Mouse (Mus musculus): Measurements from ENCODE around the gene Atcay.
"Not testable (repeated sequence)": the region's sequence is repeated elsewhere in the genome, so short reads cannot be mapped to it uniquely, and the experiment has no call there.

Gene Atcay

DNA sequence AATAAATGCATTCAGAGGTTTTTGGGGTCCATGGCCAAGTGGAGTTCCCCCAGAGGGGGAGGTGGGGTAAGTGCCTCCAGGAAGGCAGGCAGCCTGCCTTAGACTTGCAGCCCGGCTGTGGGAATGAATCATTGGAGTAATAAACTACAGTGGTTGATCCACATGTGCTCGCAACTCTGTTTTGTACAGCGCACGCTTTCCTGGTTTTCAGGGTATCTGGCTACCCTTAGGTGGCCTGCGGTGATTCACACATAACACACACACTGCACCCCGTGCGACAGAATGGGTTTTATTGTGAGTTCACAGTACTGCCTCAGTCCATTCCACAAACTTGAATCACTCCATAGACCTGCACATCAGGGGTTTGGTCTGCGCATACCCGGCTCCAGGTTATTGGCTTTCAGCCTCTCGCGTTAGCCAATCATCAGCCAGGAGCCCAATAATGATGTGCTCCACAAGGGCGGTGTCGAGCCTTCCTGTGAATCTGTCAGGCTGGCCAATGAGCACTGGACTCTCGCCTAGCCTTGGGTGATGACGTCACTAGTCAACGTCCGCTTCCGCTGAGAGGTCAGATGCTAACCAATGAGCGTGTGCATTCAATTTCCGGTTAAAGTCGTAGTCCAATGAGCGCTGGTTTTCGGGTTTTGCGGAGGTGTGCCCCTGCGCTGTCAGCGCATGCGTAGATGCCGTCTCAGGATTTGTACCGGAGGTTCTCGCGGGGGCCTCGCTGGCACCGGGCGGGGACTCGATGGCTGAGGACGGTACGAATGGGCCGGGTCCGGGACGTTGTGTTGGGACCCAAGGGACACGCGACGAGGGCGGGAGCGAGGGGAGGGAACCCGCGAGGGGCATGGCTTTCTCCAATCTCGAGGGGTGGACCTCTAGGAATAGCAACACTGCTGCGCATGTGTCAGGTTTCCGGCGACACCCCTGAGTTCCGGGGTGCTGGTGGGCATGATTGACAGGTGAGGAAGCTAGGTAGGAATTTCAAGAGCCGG, 48.0 kb downstream of the Atcay start, which contains the start of gene Dapk3:
Gene Dapk3, plus strand, starts transcription at position 670 of the 998 bp plus-strand sequence.
- intact Hi-C loops (cut with DNase I), result no loop called here

DNA sequence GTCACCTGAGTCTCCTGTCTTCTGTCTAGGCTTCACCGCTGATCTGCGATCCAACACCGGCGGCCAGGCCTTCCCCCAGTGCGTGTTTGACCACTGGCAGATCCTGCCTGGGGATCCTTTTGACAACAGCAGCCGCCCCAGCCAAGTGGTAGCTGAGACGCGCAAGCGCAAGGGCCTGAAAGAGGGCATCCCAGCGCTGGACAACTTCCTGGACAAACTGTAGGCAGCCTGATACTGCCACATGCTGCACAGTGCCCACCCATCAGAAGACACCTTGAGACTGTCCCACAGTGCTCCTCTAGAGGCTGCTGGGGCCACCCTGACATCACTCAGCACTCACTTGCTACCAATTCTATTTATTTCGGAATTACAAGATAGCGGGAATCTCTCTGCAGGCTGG, 48.8 kb downstream of the Atcay start:
- intact Hi-C loops (cut with DNase I), result not testable (repeated sequence)

DNA sequence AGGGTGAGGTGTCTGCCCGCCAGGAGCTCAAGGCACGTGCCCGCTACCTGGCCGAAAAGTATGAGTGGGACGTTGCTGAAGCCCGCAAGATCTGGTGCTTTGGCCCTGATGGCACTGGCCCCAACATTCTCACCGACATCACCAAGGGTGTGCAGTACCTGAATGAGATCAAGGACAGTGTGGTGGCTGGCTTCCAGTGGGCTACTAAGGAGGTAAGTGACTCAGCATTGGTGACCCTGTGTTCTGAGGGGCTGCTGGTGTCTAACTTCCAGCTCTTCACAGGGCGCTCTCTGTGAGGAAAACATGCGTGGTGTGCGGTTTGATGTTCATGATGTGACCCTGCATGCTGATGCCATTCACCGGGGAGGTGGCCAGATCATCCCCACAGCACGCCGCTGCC, 49.7 kb downstream of the Atcay start:
- intact Hi-C loops (cut with DNase I), result no loop called here

DNA sequence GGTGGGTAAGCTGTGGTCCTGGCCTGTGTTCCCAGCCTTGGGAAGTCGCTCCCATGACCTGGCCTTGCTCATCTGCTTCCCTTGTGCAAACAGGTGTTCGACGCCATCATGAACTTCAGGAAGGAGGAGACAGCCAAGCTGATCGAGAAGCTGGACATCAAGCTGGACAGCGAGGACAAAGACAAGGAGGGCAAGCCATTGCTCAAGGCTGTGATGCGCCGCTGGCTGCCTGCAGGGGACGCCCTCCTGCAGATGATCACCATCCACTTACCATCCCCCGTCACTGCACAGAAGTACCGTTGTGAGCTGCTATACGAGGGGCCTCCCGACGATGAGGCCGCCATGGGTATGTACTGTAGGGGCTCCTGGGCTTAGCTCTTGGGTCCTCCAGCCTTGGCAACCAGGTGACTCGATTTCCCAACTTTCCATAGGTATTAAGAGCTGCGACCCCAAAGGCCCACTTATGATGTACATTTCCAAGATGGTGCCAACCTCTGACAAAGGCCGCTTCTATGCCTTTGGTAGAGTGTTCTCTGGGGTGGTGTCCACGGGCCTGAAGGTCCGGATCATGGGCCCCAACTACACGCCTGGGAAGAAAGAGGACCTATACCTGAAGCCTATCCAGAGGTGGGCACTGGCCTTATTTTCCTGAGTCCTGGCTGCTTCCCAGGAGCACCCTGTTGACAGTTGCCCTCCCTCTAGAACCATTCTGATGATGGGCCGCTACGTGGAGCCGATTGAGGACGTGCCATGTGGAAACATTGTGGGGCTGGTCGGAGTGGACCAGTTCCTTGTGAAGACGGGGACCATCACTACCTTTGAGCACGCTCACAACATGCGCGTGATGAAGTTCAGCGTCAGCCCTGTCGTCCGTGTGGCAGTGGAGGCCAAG, 50.9 kb downstream of the Atcay start:
- intact Hi-C loops (cut with DNase I), result loop anchor here (5.0 kb wide), 1 partner anchor 42 kb away; the partner anchor contains the start of gene Zbtb7a

DNA sequence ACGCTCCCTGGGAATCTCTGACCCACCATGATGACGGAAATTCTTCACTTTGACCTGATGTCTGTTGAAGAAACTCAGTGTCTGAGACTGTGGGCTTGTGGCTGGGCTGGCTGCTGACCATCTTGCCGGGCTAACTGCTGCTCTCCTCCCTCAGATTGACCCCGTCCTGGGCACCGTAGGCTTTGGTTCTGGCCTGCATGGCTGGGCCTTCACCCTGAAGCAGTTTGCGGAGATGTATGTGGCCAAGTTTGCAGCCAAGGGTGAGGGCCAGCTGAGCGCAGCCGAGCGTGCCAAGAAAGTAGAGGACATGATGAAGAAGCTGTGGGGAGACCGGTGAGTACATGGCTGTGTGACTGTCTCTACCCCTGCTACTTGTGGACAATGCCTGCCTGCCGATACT, 51.7 kb downstream of the Atcay start:
- intact Hi-C loops (cut with DNase I), result loop anchor here (5.0 kb wide), 1 partner anchor 42 kb away; the partner anchor contains the start of gene Zbtb7a

DNA sequence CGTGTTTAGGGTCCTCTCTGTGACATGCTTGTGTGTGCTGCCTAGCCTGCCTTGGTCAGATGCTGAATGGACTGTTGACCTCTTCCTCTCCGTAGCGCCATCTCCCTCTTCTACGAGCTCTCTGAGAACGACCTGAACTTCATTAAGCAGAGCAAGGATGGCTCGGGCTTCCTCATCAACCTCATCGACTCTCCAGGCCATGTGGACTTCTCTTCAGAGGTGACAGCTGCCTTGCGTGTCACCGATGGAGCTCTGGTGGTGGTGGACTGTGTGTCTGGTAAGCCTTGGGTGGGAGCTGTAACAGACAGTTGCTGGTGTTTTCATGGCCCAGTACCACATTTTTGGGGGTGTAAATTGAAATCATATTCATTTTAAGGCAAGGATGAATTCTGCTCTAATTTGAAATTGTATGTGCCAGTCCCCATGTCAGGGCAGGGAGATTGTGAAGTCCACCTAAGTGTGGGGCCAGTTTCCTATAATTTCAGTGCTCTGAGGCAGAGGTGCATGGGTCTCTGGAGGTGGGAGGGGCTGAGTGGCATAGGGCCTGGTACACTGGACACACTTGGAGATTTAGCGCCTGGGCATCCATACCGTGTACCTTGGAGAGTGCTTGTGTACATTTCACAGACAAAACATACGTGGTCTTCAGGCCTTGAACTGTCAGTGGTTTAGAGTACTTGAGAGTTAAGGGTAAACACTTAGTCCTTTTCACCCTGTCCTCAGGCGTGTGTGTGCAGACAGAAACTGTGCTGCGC, 52.5 kb downstream of the Atcay start:
- intact Hi-C loops (cut with DNase I), result loop anchor here (5.0 kb wide), 1 partner anchor 41 kb away; the partner anchor contains the start of gene Zbtb7a

DNA sequence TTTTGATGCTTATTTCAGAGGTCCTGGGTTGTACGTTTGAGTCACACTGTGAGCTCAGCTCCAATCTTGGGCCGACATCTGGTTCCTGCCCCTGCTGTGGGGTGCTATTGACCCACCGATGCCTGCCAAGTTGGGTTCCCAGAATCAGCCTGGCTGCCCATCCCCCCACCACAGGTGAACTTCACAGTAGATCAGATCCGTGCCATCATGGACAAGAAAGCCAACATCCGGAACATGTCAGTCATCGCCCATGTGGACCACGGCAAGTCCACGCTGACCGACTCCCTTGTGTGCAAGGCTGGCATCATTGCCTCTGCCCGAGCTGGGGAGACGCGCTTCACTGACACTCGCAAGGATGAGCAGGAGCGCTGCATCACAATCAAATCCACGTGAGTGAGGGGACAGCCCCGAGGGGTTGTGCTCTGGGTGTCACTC, 53.1 kb downstream of the Atcay start:
- intact Hi-C loops (cut with DNase I), result loop anchor here (5.0 kb wide), 1 partner anchor 40 kb away; the partner anchor contains the start of gene Zbtb7a

DNA sequence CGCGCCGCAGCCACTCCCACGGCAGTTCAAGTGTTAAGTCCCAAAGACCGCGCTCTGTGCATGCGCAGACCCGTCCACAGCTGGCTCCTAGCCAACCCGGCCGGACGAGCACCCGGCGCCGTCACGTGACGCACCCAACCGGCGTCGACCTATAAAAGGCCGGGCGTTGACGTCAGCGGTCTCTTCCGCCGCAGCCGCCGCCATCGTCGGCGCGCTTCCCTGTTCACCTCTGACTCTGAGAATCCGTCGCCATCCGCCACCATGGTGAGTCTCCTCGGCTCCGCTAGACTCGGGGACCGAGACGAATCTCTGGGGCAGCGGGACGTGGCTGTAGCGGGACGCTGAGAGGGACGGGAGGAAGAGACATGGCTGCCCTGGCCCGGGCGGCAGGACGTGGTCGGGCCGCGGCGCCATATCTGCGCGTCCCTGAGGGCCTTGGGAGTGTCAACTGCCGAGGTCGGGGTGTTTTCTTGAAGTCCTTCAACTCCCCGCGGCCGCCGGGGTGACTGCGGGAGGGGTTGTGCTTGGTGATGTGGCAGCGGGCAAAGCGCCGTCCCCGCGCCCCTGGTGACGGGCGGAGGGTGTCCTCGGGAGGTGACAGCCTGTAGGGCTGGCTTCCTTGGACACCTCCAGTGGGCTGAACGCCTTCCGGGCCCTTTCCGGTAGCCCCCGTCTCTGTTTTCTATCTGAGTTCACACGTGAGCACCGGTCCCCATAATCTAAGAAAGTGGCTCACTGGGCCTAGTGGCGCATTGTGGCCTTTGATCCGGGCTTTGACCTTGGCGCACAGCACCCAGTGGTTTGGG, 54.0 kb downstream of the Atcay start, which contains the start of gene Eef2:
Gene Eef2, plus strand, starts transcription at position 166 of the 806 bp plus-strand sequence.
- intact Hi-C loops (cut with DNase I), result loop anchor here (5.0 kb wide), 1 partner anchor 39 kb away; the partner anchor contains the start of gene Zbtb7a

DNA sequence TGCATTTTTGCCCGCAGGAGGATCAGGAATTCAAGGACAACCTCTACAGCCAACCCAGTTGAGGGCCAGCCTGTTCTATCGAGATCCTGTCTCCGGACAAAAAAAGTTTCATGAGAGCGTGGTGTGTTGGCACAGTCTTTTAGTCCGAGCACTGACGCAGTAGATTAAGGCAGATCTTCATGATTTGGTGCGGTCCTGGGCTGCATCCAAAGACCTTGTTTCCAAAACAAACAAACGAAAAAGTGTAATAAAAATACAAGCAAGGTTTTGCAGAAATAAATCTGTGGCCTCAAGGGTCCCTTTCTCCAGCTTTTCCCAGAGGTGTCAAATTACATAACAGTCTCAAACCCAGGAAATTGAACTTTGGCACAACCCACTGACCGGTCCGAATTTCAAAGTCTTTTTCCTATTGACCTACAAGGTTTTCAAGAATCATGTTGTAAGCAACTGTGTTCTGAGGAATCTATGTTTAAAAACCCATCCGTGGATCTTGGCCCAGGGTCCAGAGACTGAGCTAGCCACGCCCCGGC, 54.6 kb downstream of the Atcay start:
- intact Hi-C loops (cut with DNase I), result loop anchor here (5.0 kb wide), 1 partner anchor 39 kb away; the partner anchor contains the start of gene Zbtb7a

DNA sequence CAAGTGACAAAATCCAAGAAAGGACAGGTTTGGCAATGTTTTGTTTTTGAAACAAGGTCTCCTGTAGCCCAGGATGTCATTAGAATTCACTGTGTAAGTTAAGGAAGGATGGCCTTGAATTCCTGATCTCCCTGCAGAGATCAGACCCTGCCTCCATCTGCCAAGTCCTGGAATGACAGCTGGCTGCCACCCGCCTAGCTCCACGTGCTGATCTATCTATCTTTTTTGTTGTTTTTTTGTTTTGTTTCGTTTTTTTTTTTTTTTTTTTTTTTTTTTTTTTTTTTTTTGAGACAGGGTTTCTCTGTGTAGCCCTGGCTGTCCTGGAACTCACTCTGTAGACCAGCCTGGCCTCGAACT, 55.3 kb downstream of the Atcay start:
- intact Hi-C loops (cut with DNase I), result loop anchor here (5.0 kb wide), 1 partner anchor 38 kb away; the partner anchor contains the start of gene Zbtb7a

DNA sequence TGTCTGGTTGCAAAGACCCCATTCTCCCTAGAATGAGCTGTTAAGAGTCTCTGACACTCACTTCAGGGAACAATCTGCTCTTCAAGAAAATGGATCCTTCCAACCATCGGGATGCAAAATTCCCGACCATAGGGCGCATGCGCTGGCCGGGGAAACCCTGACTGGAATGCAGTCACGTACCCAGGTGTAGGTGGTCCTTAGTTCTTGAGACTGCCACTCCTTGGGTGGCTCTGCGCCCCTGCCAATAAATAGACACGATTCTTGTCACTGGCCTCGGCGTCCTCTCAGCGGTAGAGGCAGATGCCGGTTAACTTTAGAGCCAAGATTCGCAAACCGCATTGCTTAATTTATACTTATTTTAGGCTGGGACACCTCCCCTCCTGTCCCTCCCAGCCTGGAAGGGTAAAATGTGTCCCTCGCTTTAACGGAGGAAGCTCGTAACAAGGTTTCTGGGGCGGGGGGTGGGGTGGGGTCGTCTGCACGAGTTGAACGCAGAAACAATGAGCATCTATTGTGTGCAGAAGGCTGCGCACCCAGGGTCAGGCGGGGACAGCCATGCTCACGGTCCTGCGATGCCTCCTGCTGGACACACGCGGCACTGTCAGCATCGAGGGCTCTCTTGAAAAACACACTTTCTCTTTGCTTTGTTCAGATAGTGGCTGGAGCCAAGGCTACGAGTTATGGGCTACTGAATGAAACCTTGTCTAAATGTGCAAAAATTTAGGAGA, 55.9 kb downstream of the Atcay start:
- intact Hi-C loops (cut with DNase I), result loop anchor here (5.0 kb wide), 1 partner anchor 37 kb away; the partner anchor contains the start of gene Zbtb7a

DNA sequence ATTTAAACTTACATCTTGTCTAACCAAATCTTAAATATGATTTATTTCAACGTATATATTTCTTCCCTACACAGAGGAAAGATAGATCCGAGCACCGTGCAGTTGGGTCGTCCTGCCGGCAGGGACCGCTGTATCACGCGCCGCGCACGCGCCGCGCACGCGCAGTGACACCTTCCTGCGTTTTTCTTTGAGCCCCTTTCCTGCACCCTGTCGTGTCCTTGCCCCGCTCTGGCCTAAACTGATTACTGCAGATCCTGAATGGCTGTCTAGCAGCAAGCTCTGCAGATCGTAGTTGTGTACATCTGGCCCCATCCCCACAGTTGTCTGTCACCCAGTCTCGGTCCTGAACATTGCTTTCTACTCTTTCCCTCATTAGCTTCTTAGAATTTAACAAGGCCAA, 57.5 kb downstream of the Atcay start:
- intact Hi-C loops (cut with DNase I), result no loop called here

DNA sequence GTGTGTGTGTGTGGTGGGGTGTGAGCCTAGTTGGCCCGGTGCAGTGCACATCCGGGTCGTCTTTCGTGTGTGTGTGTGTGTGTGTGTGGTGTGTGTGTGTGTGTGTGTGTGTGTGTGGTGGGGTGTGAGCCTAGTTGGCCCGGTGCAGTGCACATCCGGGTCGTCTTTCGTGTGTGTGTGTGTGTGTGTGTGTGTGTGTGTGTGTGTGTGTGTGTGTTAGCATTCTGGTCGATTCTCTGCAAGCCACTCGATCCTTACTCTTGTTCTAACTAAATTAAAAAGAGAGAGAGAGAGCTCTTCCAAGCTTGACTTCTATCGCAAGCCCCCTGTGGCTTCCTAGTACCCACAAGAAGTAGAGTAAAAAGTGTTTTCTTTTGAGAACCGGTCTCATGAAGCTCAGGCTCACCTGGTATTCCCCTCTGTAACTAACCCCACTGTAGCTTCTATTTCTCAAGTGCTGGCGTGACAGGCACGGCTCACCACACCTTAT, 61.2 kb downstream of the Atcay start:
- intact Hi-C loops (cut with DNase I), result not testable (repeated sequence)

DNA sequence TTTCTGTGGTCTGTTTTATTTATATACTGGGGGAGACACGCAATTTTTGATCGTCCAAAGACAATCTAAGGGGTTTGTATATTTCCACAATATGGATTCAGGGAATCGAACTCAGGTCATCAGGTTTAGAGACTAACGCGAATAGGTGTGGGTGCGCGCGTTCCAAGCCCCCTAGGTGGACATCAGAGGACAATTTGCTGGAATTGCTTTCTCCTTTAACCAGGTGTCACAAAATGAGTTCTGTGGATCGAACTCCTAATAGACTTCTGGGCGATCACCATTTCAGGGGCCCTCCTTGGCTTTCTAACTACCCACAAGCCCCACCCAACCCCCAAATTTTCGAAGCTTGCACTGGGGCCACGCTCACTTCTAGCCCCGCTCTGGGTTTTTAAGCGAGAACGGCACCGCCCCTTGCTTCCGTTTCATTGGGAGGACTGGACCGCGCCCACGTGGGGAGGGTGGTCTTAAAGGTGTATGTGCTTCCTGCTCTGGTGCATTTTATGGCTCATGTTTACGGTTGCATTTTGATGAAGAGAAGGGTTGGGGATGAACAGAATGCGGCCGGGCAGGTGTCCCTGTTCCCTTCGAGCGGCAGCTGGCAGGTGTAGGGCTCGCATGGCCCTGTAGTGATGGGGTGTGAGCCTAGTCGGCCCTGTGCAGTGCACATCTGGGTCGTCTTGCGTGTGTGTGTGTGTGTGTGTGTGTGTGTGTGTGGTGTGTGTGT, 62.0 kb downstream of the Atcay start:
- intact Hi-C loops (cut with DNase I), result no loop called here

DNA sequence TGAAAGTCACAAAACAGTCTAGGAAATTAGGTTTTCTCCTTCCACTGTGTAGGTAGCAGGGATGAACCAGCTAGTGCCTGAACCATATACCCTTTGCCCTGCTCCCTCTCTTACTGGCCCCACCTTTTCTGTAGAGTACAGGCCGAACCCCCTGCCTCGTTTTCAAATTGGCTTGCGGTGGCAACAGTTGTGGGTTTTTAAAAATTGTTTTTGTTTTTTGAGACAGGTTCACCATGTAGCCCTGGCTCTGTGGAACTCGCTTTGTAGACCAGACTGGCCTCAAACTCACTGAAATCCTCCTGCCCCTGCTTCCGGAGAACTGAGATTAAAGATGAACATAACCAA, 62.6 kb downstream of the Atcay start:
- intact Hi-C loops (cut with DNase I), result no loop called here

DNA sequence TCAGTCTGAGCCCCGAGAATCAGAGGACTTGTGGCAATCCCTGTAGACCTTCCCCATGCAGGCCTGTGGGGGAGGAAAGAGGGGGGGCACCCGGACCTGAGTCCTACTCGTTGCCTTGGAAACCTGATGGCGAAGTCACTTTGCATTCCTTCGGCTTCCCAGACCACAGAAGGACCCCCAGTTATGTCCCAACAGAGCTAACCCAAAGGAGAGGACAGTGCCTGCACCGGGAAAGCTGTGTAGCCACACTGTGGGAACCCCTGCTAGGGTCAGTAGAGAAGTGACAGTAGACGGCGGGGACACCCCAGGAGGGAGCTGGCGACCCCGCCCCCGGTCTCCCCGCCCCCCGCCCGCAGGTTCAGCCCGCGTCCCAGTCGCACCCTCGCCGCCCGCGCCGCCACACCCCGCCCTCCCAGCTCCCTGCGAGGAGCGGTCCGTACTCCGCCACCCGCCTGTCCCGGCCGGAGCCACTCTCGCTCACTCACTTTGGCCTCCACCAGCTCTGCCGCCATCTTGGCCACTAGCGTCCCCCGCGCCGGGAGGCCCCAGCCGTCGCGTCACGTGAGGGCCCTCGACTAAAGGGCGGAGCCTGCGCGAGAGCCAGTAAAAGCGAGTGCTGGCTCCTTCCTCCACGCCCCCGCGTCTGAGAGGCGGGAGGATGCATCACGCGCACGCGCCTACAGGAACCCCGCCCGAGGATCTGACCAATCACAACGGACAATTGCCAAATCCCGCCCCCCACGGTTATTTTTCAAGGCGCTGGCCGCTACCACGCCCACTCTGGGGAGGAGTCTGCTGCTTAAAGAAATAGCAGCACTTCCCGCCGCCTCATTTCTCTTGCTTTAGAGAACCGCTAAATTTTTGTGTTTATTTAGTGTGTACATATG, 63.2 kb downstream of the Atcay start, which contains the start of gene Pias4:
Gene Pias4, minus strand, starts transcription at position 724 of the 887 bp plus-strand sequence.
- intact Hi-C loops (cut with DNase I), result no loop called here

DNA sequence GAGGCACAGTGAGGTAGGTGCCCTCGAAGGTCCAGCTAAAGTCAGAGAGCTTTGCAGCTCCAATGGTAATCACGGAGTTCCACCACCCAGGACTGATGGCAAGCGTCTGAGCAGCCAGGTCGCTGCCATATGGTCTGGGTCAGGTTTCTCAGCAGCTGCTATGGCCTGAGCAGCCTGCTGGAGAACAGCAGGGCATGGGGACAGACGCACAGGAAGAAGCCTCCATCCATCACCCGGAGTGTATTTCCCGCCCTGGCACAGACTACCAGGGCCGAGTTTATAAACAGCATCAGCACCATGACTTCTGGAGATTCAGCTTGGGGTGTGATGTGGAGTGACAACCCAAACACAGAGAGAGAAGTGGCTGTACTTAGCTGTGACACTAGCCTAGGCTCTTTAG, 65.5 kb downstream of the Atcay start:
- intact Hi-C loops (cut with DNase I), result no loop called here
